Mouse (Mus musculus) liver, embryonic 11.5 days (tissue): Measurements from ENCODE around the gene Metrnl. TPM values are rescaled to one million over a fixed set of nuclear protein-coding genes. Genes with fewer than 3 reads are reported as not detected.

Experiments
- ATAC-seq: fragments of 200-750 bp; cut with Nextera tagmentation; replicated peaks from 2 replicates; pipeline ENCODE4 v1.8.0; 2017; ENCODE audit warnings: moderate number of reproducible peaks, mild to moderate bottlenecking, moderate TSS enrichment, moderate library complexity; ENCODE audit not compliant: low FRiP score
- DNase-seq: peaks from one replicate; pipeline ENCODE4 v3.0.0-alpha.2; 2017; ENCODE audit warnings: low spot score
- H3K27ac ChIP-seq: fragments of 300-500 bp; sonication (generic); 2 replicates; pipeline ENCODE4 v1.5.1; 2014; ENCODE audit warnings: mild to moderate bottlenecking, low read depth, low read length, control low read depth
- H3K27me3 ChIP-seq: fragments of 300-500 bp; sonication (generic); replicated peaks from 2 replicates; pipeline ENCODE4 v1.6.1; 2014; ENCODE audit warnings: low read length, mixed read lengths; ENCODE audit not compliant: control insufficient read depth, insufficient read depth
- H3K36me3 ChIP-seq: fragments of 300-500 bp; sonication (generic); 2 replicates; pipeline ENCODE4 v1.6.1; 2014; ENCODE audit warnings: mild to moderate bottlenecking, low read length, moderate library complexity, mixed read lengths; ENCODE audit not compliant: control insufficient read depth, insufficient read depth
- H3K4me1 ChIP-seq: fragments of 300-500 bp; sonication (generic); replicated peaks from 2 replicates; pipeline ENCODE4 v1.6.1; 2014; ENCODE audit warnings: low read length, mixed read lengths; ENCODE audit not compliant: control insufficient read depth, insufficient read depth
- H3K4me2 ChIP-seq: fragments of 300-500 bp; sonication (generic); 2 replicates; pipeline ENCODE4 v1.6.1; 2014; ENCODE audit warnings: mild to moderate bottlenecking, control low read depth, moderate library complexity
- H3K4me3 ChIP-seq: fragments of 300-500 bp; sonication (generic); 2 replicates; pipeline ENCODE4 v1.5.1; 2014; ENCODE audit warnings: low read depth, low read length, control low read depth
- H3K9ac ChIP-seq: fragments of 300-500 bp; sonication (generic); 2 replicates; pipeline ENCODE4 v1.6.1; 2014; ENCODE audit warnings: low read depth, low read length, control low read depth
- H3K9me3 ChIP-seq: fragments of 300-500 bp; sonication (generic); 2 replicates; pipeline ENCODE4 v1.6.1; 2016; ENCODE audit warnings: low read length, inconsistent platforms, mixed read lengths; ENCODE audit not compliant: control insufficient read depth
- WGBS: fragments of 180-500 bp; shearing (Covaris S2); extraction: QIAGEN DNeasy Blood & Tissue Kit; methylation state at CpG from one replicate; pipeline ENCODE4 v1.1.7; 2014; 5-methylcytosine and 5-hydroxymethylcytosine counted together
- polyA plus RNA-seq: library from polyadenylated mRNA; unstranded; fragments of >200 nt; fragmentation: Nextera tagmentation; extraction: Ambion mirVana; gene quantifications from 2 replicates; pipeline ENCODE4 v1.2.1, GENCODE M21; 2014

Metrnl gene
- polyA plus RNA-seq, 1 experiment from 2014 or later: 4.7 TPM

- H3K9me3 ChIP-seq: no peaks in the 10 kb centered on the region
- ATAC-seq: no peak
These were observed 33.5 kb downstream of the Metrnl start for GRCm38 (mm10) chr11:121734892-121735291.

DNA sequence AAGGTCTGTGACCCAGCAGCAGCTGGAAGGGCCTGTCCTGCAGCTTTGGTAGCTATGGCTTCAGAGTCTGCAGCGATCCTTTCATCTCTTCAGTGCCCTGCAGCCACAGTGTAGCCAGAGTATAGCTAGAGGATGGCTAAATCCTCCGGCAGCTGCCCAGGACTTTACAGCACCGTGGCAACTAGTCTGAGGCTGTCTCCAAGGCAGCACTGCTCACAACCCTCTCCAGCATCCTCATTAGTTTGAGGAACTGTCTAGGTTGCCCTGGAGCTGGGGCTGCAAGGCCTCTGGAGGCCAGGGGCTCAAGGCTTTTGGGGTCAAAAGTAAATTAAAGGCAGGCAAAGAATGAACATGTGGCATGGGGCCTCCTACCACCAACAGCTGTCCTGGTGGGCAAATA is 37.3 kb downstream of the Metrnl start:
- Histone ChIP-seq H3K4me3 (no peak overlapping the region), H3K27ac (no peak overlapping the region), H3K4me2 (no peak overlapping the region), H3K27me3 (no peaks in the 10 kb centered on the region), H3K9ac (no peak overlapping the region), H3K36me3 (no peaks in the 10 kb centered on the region), H3K4me1 (no peaks in the 10 kb centered on the region), H3K9me3 (no peaks in the 10 kb centered on the region)
- 68% methylated on average over 3 of the region's 3 CpGs for WGBS
- no peak for ATAC-seq
- DNase-seq: no peak

More at GRCm38 (mm10) chr11:121734892-121735291, 33.5 kb downstream of the Metrnl start:
- Histone ChIP-seq H3K27ac (no peak overlapping the region), H3K36me3 (no peaks in the 10 kb centered on the region), H3K4me3 (no peak overlapping the region), H3K9ac (no peak overlapping the region), H3K4me2 (no peak overlapping the region), H3K27me3 (no peaks in the 10 kb centered on the region), H3K4me1 (no peaks in the 10 kb centered on the region)
- DNase-seq: peak; percentile 15
- WGBS: 30% methylated on average over 1 of the region's 1 CpGs

DNA sequence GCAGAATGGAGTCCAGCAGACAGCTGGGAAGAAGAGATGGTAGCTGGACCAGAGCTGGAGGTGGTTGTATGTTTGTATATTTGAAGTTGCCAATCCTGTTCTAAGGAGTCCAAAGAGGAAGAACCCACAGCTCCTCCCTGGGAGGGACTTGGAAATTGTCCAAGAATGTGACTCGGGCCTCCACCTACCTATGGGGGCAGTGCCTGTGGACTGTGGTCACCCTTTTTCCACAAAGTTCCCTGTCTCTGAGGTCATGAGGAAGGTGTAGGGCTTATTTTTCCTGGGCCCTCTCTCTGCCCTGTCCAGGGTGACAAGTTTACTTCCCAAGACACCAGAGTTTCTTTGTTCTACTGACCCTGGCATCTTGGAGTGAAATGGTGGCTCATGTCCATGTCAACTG is 39.6 kb downstream of the Metrnl start:
- no peak for ATAC-seq

DNA sequence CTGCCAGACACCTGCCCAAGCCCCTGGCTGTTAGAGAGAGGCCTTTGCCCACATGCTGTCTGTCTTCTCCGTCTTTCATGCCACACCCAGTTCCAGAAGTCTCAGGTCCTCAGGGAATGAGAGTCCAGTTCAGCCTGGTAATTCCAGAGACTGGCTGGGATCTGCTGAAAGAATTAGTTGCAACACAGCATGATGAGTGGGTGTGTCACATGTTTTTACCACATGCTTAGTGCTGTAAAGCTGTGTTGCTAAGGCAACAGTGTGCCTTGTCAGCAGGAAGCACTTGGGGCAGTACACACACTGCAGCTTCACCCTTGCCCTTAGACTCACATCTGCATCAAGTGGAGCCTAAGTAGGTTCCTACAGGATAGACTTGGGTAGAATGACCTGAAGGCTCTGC is 40.1 kb downstream of the Metrnl start:
- Histone ChIP-seq H3K27me3 (no peaks in the 10 kb centered on the region), H3K4me3 (no peak overlapping the region), H3K27ac (no peak overlapping the region), H3K4me1 (no peaks in the 10 kb centered on the region), H3K36me3 (no peaks in the 10 kb centered on the region), H3K9ac (no peak overlapping the region), H3K4me2 (no peak overlapping the region), H3K9me3 (no peaks in the 10 kb centered on the region)
- ATAC-seq (no peak), DNase-seq (no peak)
- 77% methylated on average over 1 of the region's 1 CpGs for WGBS

More for the DNA sequence above, 39.6 kb downstream of the Metrnl start:
- Histone ChIP-seq H3K9ac (no peak overlapping the region), H3K9me3 (no peaks in the 10 kb centered on the region), H3K36me3 (no peaks in the 10 kb centered on the region), H3K27ac (no peak overlapping the region), H3K4me2 (no peak overlapping the region), H3K4me3 (no peak overlapping the region), H3K4me1 (no peaks in the 10 kb centered on the region), H3K27me3 (no peaks in the 10 kb centered on the region)
- no peak for DNase-seq
- WGBS: 38% methylated on average over 1 of the region's 1 CpGs

- H3K9me3 ChIP-seq: no peaks in the 10 kb centered on the region
- no peak overlapping the region for H3K9ac ChIP-seq
- H3K27me3 ChIP-seq: no peaks in the 10 kb centered on the region
- no peaks in the 10 kb centered on the region for H3K36me3 ChIP-seq
- no peak for DNase-seq
- H3K4me3 ChIP-seq: no peak overlapping the region
- no peak overlapping the region for H3K4me2 ChIP-seq
- no peak for ATAC-seq
- no peak overlapping the region for H3K27ac ChIP-seq
- H3K4me1 ChIP-seq: no peaks in the 10 kb centered on the region
- 58% methylated on average over 1 of the region's 1 CpGs for WGBS
These were observed 41.8 kb downstream of the Metrnl start for GRCm38 (mm10) chr11:121743113-121743512.

GRCm38 (mm10) chr11:121743915-121744628 is 42.7 kb downstream of the Metrnl start:
- Histone ChIP-seq H3K4me1 (no peaks in the 10 kb centered on the region), H3K9me3 (no peaks in the 10 kb centered on the region), H3K27me3 (no peaks in the 10 kb centered on the region), H3K9ac (no peak overlapping the region), H3K4me2 (no peak overlapping the region), H3K27ac (no peak overlapping the region), H3K4me3 (no peak overlapping the region), H3K36me3 (no peaks in the 10 kb centered on the region)
- DNase-seq (no peak), ATAC-seq (no peak)

- Histone ChIP-seq H3K27me3 (no peaks in the 10 kb centered on the region), H3K9ac (no peak overlapping the region), H3K4me1 (no peaks in the 10 kb centered on the region), H3K27ac (no peak overlapping the region), H3K36me3 (no peaks in the 10 kb centered on the region), H3K4me3 (no peak overlapping the region), H3K9me3 (no peaks in the 10 kb centered on the region), H3K4me2 (no peak overlapping the region)
- ATAC-seq: no peak
- 66% methylated on average over 12 of the region's 12 CpGs for WGBS
- no peak for DNase-seq
These were observed 45.7 kb downstream of the Metrnl start for GRCm38 (mm10) chr11:121746941-121747494.

DNA sequence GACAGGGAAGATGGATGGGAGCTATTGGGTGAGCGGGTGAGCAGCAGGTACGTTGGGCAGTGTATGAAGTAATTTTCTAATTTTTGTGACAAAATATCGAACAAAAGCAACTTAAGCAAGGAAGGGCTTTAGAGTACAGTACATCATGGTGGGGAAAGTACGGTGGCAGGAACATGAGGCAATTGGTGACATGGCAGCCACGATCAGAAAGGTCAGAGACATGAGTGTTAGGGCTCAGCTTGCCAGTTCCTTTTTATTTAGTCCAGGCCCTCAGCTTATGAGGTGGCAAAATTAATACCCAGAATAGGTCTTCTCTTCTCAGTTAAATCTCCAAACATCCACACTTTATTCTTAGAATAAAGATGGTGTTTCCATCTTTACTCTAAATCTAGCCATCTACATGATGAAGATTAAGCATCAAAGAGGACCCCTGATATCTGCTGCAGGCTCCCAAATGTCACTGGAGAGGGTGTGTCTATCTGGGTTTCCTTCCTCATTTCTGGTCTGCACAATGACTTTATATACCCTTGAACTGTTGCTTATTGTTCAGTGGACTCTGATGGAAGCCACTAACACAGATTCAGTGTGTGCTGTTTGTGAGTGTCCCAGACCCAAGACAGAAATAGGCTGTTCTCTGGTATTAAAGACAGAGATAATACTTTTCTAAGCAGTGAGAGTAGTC is 46.8 kb downstream of the Metrnl start:
- ATAC-seq (no peak), DNase-seq (no peak)
- 68% methylated on average over 5 of the region's 5 CpGs for WGBS
- Histone ChIP-seq H3K4me3 (no peak overlapping the region), H3K9ac (no peak overlapping the region), H3K4me2 (no peak overlapping the region), H3K4me1 (no peaks in the 10 kb centered on the region), H3K27me3 (no peaks in the 10 kb centered on the region), H3K36me3 (no peaks in the 10 kb centered on the region), H3K9me3 (no peaks in the 10 kb centered on the region), H3K27ac (no peak overlapping the region)
